Mouse (Mus musculus) kidney, adult 2 months (tissue): ENCODE measurements around the gene Mpv17.

ENCODE experiments used
- CTCF ChIP-seq: fragments of 200-500 bp; conservative IDR thresholded peaks from 2 replicates; pipeline ENCODE4 v1.5.1; 2011; ENCODE audit warnings: low read depth, mild to moderate bottlenecking, control low read depth, low read length, moderate library complexity, mixed read lengths; ENCODE audit not compliant: insufficient read depth, insufficient read length
- POLR2A ChIP-seq: fragments of 200-500 bp; IDR thresholded peaks from one replicate; pipeline ENCODE4 v1.6.1; 2011; ENCODE audit warnings: low read depth, low read length, control low read depth

GRCm38 (mm10) chr5:31183678-31184077 is 29.6 kb upstream of the Mpv17 start:
- TF ChIP-seq CTCF (no peak), POLR2A (no peak)
